ENCODE assay signal across 25 mouse cellular contexts in genomic region chr17:26494642-26495468, GRCm38 (mm10).
DNase-seq lines count a peak whose midpoint lies in the region; ATAC-seq and TF ChIP-seq lines count a peak whose summit lies in the region.
"Had no signal": no experiment of that assay in that cellular context is flagged by ENCODE, and none has a peak within 500 bp of the region (broad histone marks: within the 10 kb centered on the region; RNA-seq: fewer than 3 reads in every experiment).

No protein-coding gene starts in this region.

- DNase-seq in gastrocnemius, adult 2 months = no peak
- DNase-seq in gastrocnemius, postnatal 25 days = no peak
- DNase-seq in heart, postnatal 4 days = no peak
- DNase-seq in R1 (ENCODE audit: low read depth, low spot score) = peak; percentile 86
- DNase-seq in urinary bladder, postnatal 10 days (ENCODE audit: low spot score) = no peak
- DNase-seq: adrenal gland, adult 2 months; adrenal gland, postnatal 14 days; cerebellum, adult 11-12 months; cerebellum, adult 8-10 months; cerebellum, postnatal 10 days; cerebellum, postnatal 36 days; embryo, embryonic 11 days; gastrocnemius, postnatal 10 days; kidney, adult 2 months had no signal

- H3K9ac ChIP-seq in heart, embryonic 16.5 days (ENCODE audit: low read length) = no peak overlapping the region
- H3K9ac ChIP-seq: embryonic facial prominence, embryonic 13.5 days; forebrain, embryonic 12.5 days; forebrain, embryonic 15.5 days; heart, embryonic 12.5 days; heart, embryonic 15.5 days; hindbrain, embryonic 15.5 days had no signal

- peaks cover 29% of the 10 kb centered on the region for H3K4me1 ChIP-seq in heart, embryonic 16.5 days (ENCODE audit: control insufficient read depth, insufficient read depth, low read length)
- H3K4me1 ChIP-seq: embryonic facial prominence, embryonic 10.5 days; embryonic facial prominence, embryonic 13.5 days; forebrain, embryonic 12.5 days; forebrain, embryonic 15.5 days; hindbrain, embryonic 15.5 days had no signal

- intact Hi-C loops in gastrocnemius, adult 2 months (cut with DNase I) = no loop called here

- no peak overlapping the region for H3K4me2 ChIP-seq in heart, embryonic 16.5 days (ENCODE audit: low read depth, low read length)
- H3K4me2 ChIP-seq: embryonic facial prominence, embryonic 13.5 days; forebrain, embryonic 12.5 days; forebrain, embryonic 15.5 days; heart, embryonic 12.5 days; heart, embryonic 15.5 days; hindbrain, embryonic 15.5 days had no signal

- no peak overlapping the region for H3K4me3 ChIP-seq in gastrocnemius, adult 2 months
- no peak overlapping the region for H3K4me3 ChIP-seq in heart, embryonic 16.5 days (ENCODE audit: low read length)
- H3K4me3 ChIP-seq: embryonic facial prominence, embryonic 10.5 days; embryonic facial prominence, embryonic 13.5 days; erythroblast, embryonic 14.5 days; forebrain, embryonic 12.5 days; forebrain, embryonic 15.5 days; heart, embryonic 12.5 days; heart, embryonic 15.5 days; hindbrain, embryonic 15.5 days had no signal

- H3K27ac ChIP-seq in gastrocnemius, adult 2 months = peak overlapping the region; percentile 60
- H3K27ac ChIP-seq in heart, embryonic 16.5 days (ENCODE audit: low read length) = peak overlapping the region; percentile 16
- H3K27ac ChIP-seq: embryonic facial prominence, embryonic 10.5 days; embryonic facial prominence, embryonic 13.5 days; forebrain, embryonic 12.5 days; forebrain, embryonic 15.5 days; heart, embryonic 15.5 days; hindbrain, embryonic 15.5 days had no signal

- H3K9me3 ChIP-seq in heart, embryonic 16.5 days (replicated peaks; ENCODE audit: control insufficient read depth, low read length) = peaks cover 16% of the 10 kb centered on the region
- H3K9me3 ChIP-seq: forebrain, embryonic 15.5 days; hindbrain, embryonic 15.5 days had no signal

- 78% methylated on average over 4 of the region's 4 CpGs for WGBS in heart, embryonic 16.5 days

- H3K36me3 ChIP-seq in heart, embryonic 16.5 days (ENCODE audit: control insufficient read depth, insufficient read depth) = no peaks in the 10 kb centered on the region
- H3K36me3 ChIP-seq: embryonic facial prominence, embryonic 10.5 days; embryonic facial prominence, embryonic 13.5 days; forebrain, embryonic 12.5 days; forebrain, embryonic 15.5 days; heart, embryonic 12.5 days; heart, embryonic 15.5 days; hindbrain, embryonic 15.5 days had no signal

- TF ChIP-seq CTCF in gastrocnemius, adult 2 months (IDR thresholded peaks at IDR 0.05) = no peak

- no peaks in the 10 kb centered on the region for H3K27me3 ChIP-seq in heart, embryonic 16.5 days (ENCODE audit: control insufficient read depth, insufficient read depth, low read length)
- H3K27me3 ChIP-seq: embryonic facial prominence, embryonic 13.5 days; forebrain, embryonic 12.5 days; forebrain, embryonic 15.5 days; heart, embryonic 12.5 days; heart, embryonic 15.5 days; hindbrain, embryonic 15.5 days had no signal

- ATAC-seq in heart, embryonic 16.5 days (replicated peaks; ENCODE audit: extremely low read depth, insufficient read depth, low FRiP score) = no peak
- no peak for ATAC-seq in CD4-positive, CD25-positive, alpha-beta regulatory T cell, adult 4 months
- ATAC-seq: forebrain, embryonic 15.5 days; intestine, postnatal 0 days had no signal
